Mouse (Mus musculus) CH12.LX (cell line): Measurements from ENCODE around the gene Gabarapl2. TPM values are rescaled to one million over a fixed set of nuclear protein-coding genes. Genes with fewer than 3 reads are reported as not detected.

Experiments used
- DNase-seq: peaks from one replicate; pipeline ENCODE4 v3.0.0-alpha.2; 2013; ENCODE audit errors: extremely low read depth
- H3K27ac ChIP-seq: 2 replicates; pipeline ENCODE4 v1.5.1; 2012; ENCODE audit warnings: low read depth, mild to moderate bottlenecking, control low read depth, moderate library complexity; ENCODE audit not compliant: insufficient read depth
- H3K27me3 ChIP-seq: replicated peaks from 2 replicates; pipeline ENCODE3; 2012; ENCODE audit warnings: inconsistent platforms
- H3K36me3 ChIP-seq, 2 experiments: replicated peaks in 1 of 2; 2 replicates each; pipeline versions ENCODE3 to v1.6.1; 2012; ENCODE audit warnings: inconsistent platforms in 1 of 2, low read length in 1 of 2, mild to moderate bottlenecking in 1 of 2, mixed read lengths in 1 of 2, moderate library complexity in 1 of 2; ENCODE audit not compliant: control insufficient read depth in 1 of 2, insufficient read depth in 1 of 2
- H3K4me1 ChIP-seq, 2 experiments: 2 replicates each; pipeline ENCODE4 v1.6.1; 2012; ENCODE audit warnings: inconsistent platforms in 1 of 2, moderate library complexity in 1 of 2; ENCODE audit not compliant: insufficient read depth in 2 of 2, control insufficient read depth in 1 of 2
- H3K4me2 ChIP-seq: 2 replicates; pipeline ENCODE4 v1.6.1; 2012; ENCODE audit warnings: low read depth, mild to moderate bottlenecking, control low read depth; ENCODE audit not compliant: poor library complexity, insufficient read depth, severe bottlenecking
- H3K4me3 ChIP-seq, 3 experiments: fragments of 150-350 bp in 1 of 3; sonication (generic) in 1 of 3; replicated peaks in 1 of 3; 2 replicates each; pipeline versions ENCODE3 to v1.5.1; 2011 to 2012; ENCODE audit warnings: low read depth in 2 of 3, low read length in 2 of 3, mild to moderate bottlenecking in 2 of 3, moderate library complexity in 2 of 3, control low read depth in 1 of 3, improper control_type of control experiment in 1 of 3, inconsistent platforms in 1 of 3, mixed read lengths in 1 of 3; ENCODE audit not compliant: poor library complexity in 1 of 3
- H3K79me2 ChIP-seq: replicated peaks from 2 replicates; pipeline ENCODE4 v1.6.1; 2012; ENCODE audit warnings: mild to moderate bottlenecking, moderate library complexity; ENCODE audit not compliant: control insufficient read depth, poor library complexity, insufficient read depth, severe bottlenecking; ENCODE audit errors: extremely low read depth
- H3K9ac ChIP-seq: 2 replicates; pipeline ENCODE4 v1.6.1; 2012; ENCODE audit warnings: low read depth, mild to moderate bottlenecking, control low read depth, moderate library complexity; ENCODE audit not compliant: insufficient read depth
- H3K9me3 ChIP-seq: replicated peaks from 2 replicates; pipeline ENCODE3; 2012; ENCODE audit warnings: low read length, inconsistent platforms, mixed read lengths
- BHLHE40 ChIP-seq: IDR thresholded peaks from 2 replicates; pipeline ENCODE4 v1.6.1; 2011; ENCODE audit warnings: mild to moderate bottlenecking, low read depth, low read length, improper control_type of control experiment
- CTCF ChIP-seq, 2 experiments: IDR thresholded peaks in 1 of 2; conservative IDR thresholded peaks in 1 of 2; 2 replicates each; pipeline ENCODE4 v1.5.1; 2011 to 2012; ENCODE audit warnings: low read depth in 2 of 2, low read length in 2 of 2, improper control_type of control experiment in 1 of 2, inconsistent platforms in 1 of 2, mild to moderate bottlenecking in 1 of 2, moderate library complexity in 1 of 2
- E2F4 ChIP-seq: IDR thresholded peaks from 2 replicates; pipeline ENCODE4 v1.6.1; 2011; ENCODE audit warnings: low read depth, low read length, improper control_type of control experiment; ENCODE audit not compliant: insufficient replicate concordance
- ELF1 ChIP-seq: IDR thresholded peaks from 2 replicates; pipeline ENCODE4 v1.6.1; 2014; ENCODE audit warnings: low read depth, mild to moderate bottlenecking, inconsistent platforms, low read length, improper control_type of control experiment
- GABPA ChIP-seq: IDR thresholded peaks from 2 replicates; pipeline ENCODE4 v1.6.1; 2012; ENCODE audit warnings: low read depth, low read length, improper control_type of control experiment, inconsistent platforms; ENCODE audit not compliant: insufficient replicate concordance
- KAT2A ChIP-seq: IDR thresholded peaks from 2 replicates; pipeline ENCODE4 v1.6.1; 2012; ENCODE audit warnings: low read length, improper control_type of control experiment, inconsistent platforms; ENCODE audit not compliant: insufficient replicate concordance
- MAX ChIP-seq: IDR thresholded peaks from 2 replicates; pipeline ENCODE4 v1.6.1; 2011; ENCODE audit warnings: low read length, improper control_type of control experiment
- RAD21 ChIP-seq: IDR thresholded peaks from 2 replicates; pipeline ENCODE4 v1.6.1; 2011; ENCODE audit warnings: low read depth, mild to moderate bottlenecking, low read length, improper control_type of control experiment, moderate library complexity
- SIN3A ChIP-seq: IDR thresholded peaks from 2 replicates; pipeline ENCODE4 v1.6.1; 2012; ENCODE audit warnings: low read length, improper control_type of control experiment, inconsistent platforms
- TBP ChIP-seq: conservative IDR thresholded peaks from 2 replicates; pipeline ENCODE4 v1.6.1; 2011; ENCODE audit warnings: low read depth, low read length, improper control_type of control experiment
- USF2 ChIP-seq: conservative IDR thresholded peaks from 2 replicates; pipeline ENCODE4 v1.6.1; 2011; ENCODE audit warnings: low read depth, low read length, improper control_type of control experiment
- dilution Hi-C: fragments of 300-500 bp; cut with MboI; formaldehyde crosslinking; loops from 2 replicates; pipeline ENCODE4 v1.14.3; 2020; ENCODE audit warnings: low sequenced_read_pairs; ENCODE audit not compliant: extremely low pct_unique_long_range_greater_than_20kb, extremely low pct_ligation_motif_present
- in situ Hi-C: fragments of 300-500 bp; cut with MboI; formaldehyde crosslinking; loops from 3 replicates; pipeline ENCODE4 v1.14.3; 2019; ENCODE audit warnings: low sequenced_read_pairs, low pct_ligation_motif_present, low pct_unique_long_range_greater_than_20kb, mixed read lengths
- polyA plus RNA-seq: library from polyadenylated mRNA; unstranded; fragments of >175 nt; gene quantifications from 2 replicates; pipeline ENCODE4 v1.2.1, GENCODE M21; 2012; ENCODE audit warnings: low read depth; ENCODE audit not compliant: insufficient read length
- total RNA-seq, 2 experiments: library from RNA; depleted of rRNA; stranded (reverse); fragments of 300-350 nt in 1 of 2; fragments of >200 nt in 1 of 2; gene quantifications; 2 replicates each; pipeline ENCODE4 v1.2.3; 2012 to 2014

Gabarapl2 gene
- total and polyA plus RNA-seq, 3 experiments = 29.8 to 61.0 (median 42.1) TPM

GRCm38 (mm10) chr8:111891983-111892382, 48.5 kb upstream of the Gabarapl2 start:
- H3K36me3 ChIP-seq = no peaks in the 10 kb centered on the region
- DNase-seq = no peak
- TF ChIP-seq ELF1 (0 out of 2 replicates have a peak, but pooled peaks have one; percentile 15), KAT2A (no peak), USF2 (no peak), CTCF (conservative IDR thresholded peaks at IDR 0.05 in 1 of 2, IDR thresholded peaks at IDR 0.05 in 1 of 2; ENCODE audit: low read depth in 2 of 2, low read length in 2 of 2) (no peak)
- TF ChIP-seq, all 38 proteins: peak for 1
- H3K9me3 ChIP-seq = no peaks in the 10 kb centered on the region
- no peak overlapping the region for H3K4me3 ChIP-seq
- H3K79me2 ChIP-seq = no peaks in the 10 kb centered on the region
- in situ Hi-C loops (no loop called here), dilution Hi-C loops (no loop called here)
- no peak overlapping the region for H3K27ac ChIP-seq
- no peak overlapping the region for H3K4me2 ChIP-seq
- H3K9ac ChIP-seq = no peak overlapping the region
- H3K27me3 ChIP-seq = no peaks in the 10 kb centered on the region
- H3K4me1 ChIP-seq = no peaks in the 10 kb centered on the region; a peak in 1 of 4 replicates

GRCm38 (mm10) chr8:111892615-111893014, 47.9 kb upstream of the Gabarapl2 start:
- Histone ChIP-seq H3K4me2 (no peak overlapping the region), H3K27me3 (no peaks in the 10 kb centered on the region), H3K27ac (no peak overlapping the region), H3K4me3 (no peak overlapping the region), H3K36me3 (no peaks in the 10 kb centered on the region), H3K79me2 (no peaks in the 10 kb centered on the region), H3K9me3 (no peaks in the 10 kb centered on the region)
- DNase-seq = no peak
- no peak for TF ChIP-seq BHLHE40
- TF ChIP-seq SIN3A = no peak
- TF ChIP-seq RAD21 = no peak
- no peak for TF ChIP-seq E2F4
- TF ChIP-seq GABPA = no peak
- TF ChIP-seq, all 38 proteins: peak for 0
- no peaks in the 10 kb centered on the region; a peak in 1 of 4 replicates for H3K4me1 ChIP-seq
- dilution Hi-C loops (no loop called here), in situ Hi-C loops (no loop called here)
- no peak overlapping the region for H3K9ac ChIP-seq

- Histone ChIP-seq H3K27ac (no peak overlapping the region), H3K9me3 (no peaks in the 10 kb centered on the region), H3K4me3 (no peak overlapping the region), H3K9ac (no peak overlapping the region), H3K79me2 (no peaks in the 10 kb centered on the region), H3K36me3 (no peaks in the 10 kb centered on the region), H3K4me2 (no peak overlapping the region), H3K4me1 (no peaks in the 10 kb centered on the region; a peak in 1 of 4 replicates), H3K27me3 (no peaks in the 10 kb centered on the region)
- DNase-seq = no peak
- dilution Hi-C loops (no loop called here), in situ Hi-C loops (no loop called here)
- TF ChIP-seq ELF1 (no peak), TBP (no peak), RAD21 (peak; percentile 24), MAX (no peak), CTCF (conservative IDR thresholded peaks at IDR 0.05 in 1 of 2, IDR thresholded peaks at IDR 0.05 in 1 of 2; ENCODE audit: low read depth in 2 of 2, low read length in 2 of 2) (peak; percentile 24 to 44; a peak in 2 of 4 replicates)
These were observed 45.5 kb upstream of the Gabarapl2 start for GRCm38 (mm10) chr8:111894955-111895354.
